Mouse (Mus musculus) embryonic fibroblast, embryonic 13.5 days (primary cell): Measurements from ENCODE around the gene Mtss1l.

Experiments
- CTCF ChIP-seq: IDR thresholded peaks from 2 replicates; pipeline ENCODE4 v1.5.1; 2011; ENCODE audit warnings: mild to moderate bottlenecking, control low read depth, low read length, moderate library complexity, borderline replicate concordance; ENCODE audit not compliant: insufficient read depth
- POLR2A ChIP-seq: IDR thresholded peaks from 2 replicates; pipeline ENCODE4 v1.6.1; 2011; ENCODE audit warnings: low read depth, mild to moderate bottlenecking, control low read depth, low read length, moderate library complexity

GRCm38 (mm10) chr8:110698098-110698497 lies 23.2 kb upstream of the Mtss1l start:
- TF ChIP-seq CTCF = no peak
- no peak for TF ChIP-seq POLR2A
